Mouse (Mus musculus): Measurements from ENCODE around the gene Arel1. TPM values are rescaled to one million over a fixed set of nuclear protein-coding genes. Genes with fewer than 3 reads are reported as not detected.

Gene Arel1
- polyA plus RNA-seq (2015; fragmentation: Nextera tagmentation; extraction: Ambion mirVana), result 39.3 and 43.5 TPM in 2 replicates

DNA sequence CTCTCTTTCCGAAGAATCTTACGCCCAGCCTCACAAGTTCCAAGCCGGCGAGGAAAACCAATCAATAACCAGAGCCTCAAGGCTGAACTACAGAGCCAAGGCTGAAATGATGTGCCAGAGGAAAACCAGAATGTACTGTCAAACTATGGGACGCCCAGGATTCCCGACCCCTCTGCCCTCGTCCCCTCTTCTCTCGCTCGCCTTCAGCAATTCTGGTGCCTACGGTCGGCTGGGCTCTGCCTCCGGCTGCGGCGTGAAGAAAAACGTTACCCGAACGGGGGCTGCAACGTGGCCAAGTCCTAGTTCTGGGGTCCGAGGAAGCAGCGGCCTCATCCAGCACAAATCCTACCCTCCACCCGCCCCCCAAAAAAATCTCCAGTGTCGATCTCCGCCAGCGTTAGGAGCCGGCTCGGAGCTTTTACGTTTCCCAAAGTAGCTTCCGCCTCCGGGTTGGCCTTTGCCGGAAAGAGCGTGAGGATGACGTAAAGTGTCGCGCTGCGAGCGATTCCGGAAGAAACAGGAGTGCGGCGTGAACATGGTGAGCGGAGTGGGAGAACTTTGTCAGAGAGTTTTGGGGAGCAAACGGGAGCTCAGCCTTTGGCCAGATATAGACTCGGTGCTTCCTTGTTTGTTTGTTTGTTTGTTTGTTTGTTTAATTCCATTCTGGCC is at the start of gene Arel1, which contains the start of gene Fcf1:
Arel1 (minus strand) TSS at position 473 of the 669 bp plus-strand sequence.
Fcf1 (plus strand) TSS at position 470 of the 669 bp plus-strand sequence.
- WGBS, result under 1% methylated on average over 42 of the region's 42 CpGs
- peak within 1 kb of the TSS; percentile 73 for H3K9ac ChIP-seq (replicated peaks; ENCODE audit: low read depth, low read length)

DNA sequence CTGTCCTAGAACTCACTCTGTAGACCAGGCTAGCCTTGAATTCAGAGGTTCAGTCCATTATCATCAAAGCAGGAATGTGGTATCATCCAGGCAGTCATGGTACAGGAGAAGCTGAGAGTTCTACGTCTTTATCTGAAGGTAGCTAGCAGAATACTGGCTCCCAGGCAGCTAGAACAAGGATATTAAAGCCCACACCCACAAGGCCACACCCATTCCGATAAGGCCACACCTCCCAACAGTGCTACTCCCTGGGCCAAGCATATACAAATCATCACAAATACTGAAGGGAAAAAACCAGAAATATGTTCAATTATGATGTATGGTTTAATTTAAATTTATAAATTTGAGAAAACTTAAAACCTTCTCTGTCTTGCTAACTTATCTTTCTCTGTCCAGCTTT is 41.5 kb upstream of the Arel1 start:
- H3K36me3 ChIP-seq (ENCODE audit: control insufficient read depth, insufficient read depth), result peaks cover 19% of the 10 kb centered on the region
- WGBS, result 94% methylated on average over 2 of the region's 2 CpGs
- no peaks in the 10 kb centered on the region for H3K27me3 ChIP-seq (replicated peaks; ENCODE audit: control insufficient read depth, insufficient read depth, low read length)
- H3K27ac ChIP-seq (ENCODE audit: low read length), result no peak overlapping the region
- H3K4me1 ChIP-seq (replicated peaks; ENCODE audit: control insufficient read depth, insufficient read depth, low read length), result no peaks in the 10 kb centered on the region
- H3K4me2 ChIP-seq (ENCODE audit: low read length), result no peak overlapping the region
- ATAC-seq, result no peak
- no peaks in the 10 kb centered on the region; the same call in 1 of the 2 replicates for H3K9me3 ChIP-seq (ENCODE audit: control insufficient read depth, low read length)
- H3K9ac ChIP-seq (replicated peaks; ENCODE audit: low read depth, low read length), result no peak overlapping the region
- H3K4me3 ChIP-seq (replicated peaks; ENCODE audit: low read length), result no peak overlapping the region

More for the DNA sequence above, at the start of gene Arel1, which contains the start of gene Fcf1:
- ATAC-seq, result peak; percentile 90
- H3K4me3 ChIP-seq (replicated peaks; ENCODE audit: low read length), result peak within 1 kb of the TSS; percentile 84
- H3K27ac ChIP-seq (ENCODE audit: low read length), result peak within 1 kb of the TSS; percentile 10; the same call in 1 of the 2 replicates
- no peaks in the 10 kb centered on the region for H3K9me3 ChIP-seq (ENCODE audit: control insufficient read depth, low read length)
- H3K4me2 ChIP-seq (ENCODE audit: low read length), result peak within 1 kb of the TSS; percentile 99
- H3K27me3 ChIP-seq (replicated peaks; ENCODE audit: control insufficient read depth, insufficient read depth, low read length), result no peaks in the 10 kb centered on the region
- H3K4me1 ChIP-seq (replicated peaks; ENCODE audit: control insufficient read depth, insufficient read depth, low read length), result peaks cover 21% of the 10 kb centered on the region
- H3K36me3 ChIP-seq (ENCODE audit: control insufficient read depth, insufficient read depth), result peaks cover 5% of the 10 kb centered on the region; the same call in 1 of the 2 replicates

DNA sequence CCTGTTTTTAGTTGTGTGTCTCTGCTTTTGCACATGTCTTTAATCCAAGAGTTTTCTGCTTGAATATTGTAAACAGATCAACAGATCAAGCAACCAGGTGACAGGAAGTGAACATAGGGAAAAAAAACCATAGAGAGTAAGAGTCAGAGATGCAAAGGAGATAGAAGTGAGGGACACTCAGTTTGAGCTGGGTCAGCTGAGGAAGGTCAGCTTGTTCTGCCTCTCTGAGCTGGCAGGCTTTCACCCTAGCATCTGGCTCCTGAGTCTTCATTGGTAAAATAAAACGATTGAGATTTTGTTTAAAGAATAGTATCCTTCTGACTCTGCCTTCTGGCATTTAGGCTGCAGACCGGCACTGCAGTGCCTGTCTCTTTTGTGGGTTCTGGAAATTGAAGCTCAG is 39.8 kb upstream of the Arel1 start:
- 88% methylated on average over 2 of the region's 2 CpGs for WGBS
- no peaks in the 10 kb centered on the region for H3K27me3 ChIP-seq (replicated peaks; ENCODE audit: control insufficient read depth, insufficient read depth, low read length)
- no peaks in the 10 kb centered on the region; the same call in 1 of the 2 replicates for H3K9me3 ChIP-seq (ENCODE audit: control insufficient read depth, low read length)
- peaks cover 17% of the 10 kb centered on the region for H3K36me3 ChIP-seq (ENCODE audit: control insufficient read depth, insufficient read depth)
- 0 out of 2 replicates have a peak, but pooled peaks cover 2% of the 10 kb centered on the region for H3K4me1 ChIP-seq (replicated peaks; ENCODE audit: control insufficient read depth, insufficient read depth, low read length)
- H3K4me2 ChIP-seq (ENCODE audit: low read length), result no peak overlapping the region
- no peak overlapping the region for H3K4me3 ChIP-seq (replicated peaks; ENCODE audit: low read length)
- no peak overlapping the region for H3K9ac ChIP-seq (replicated peaks; ENCODE audit: low read depth, low read length)
- ATAC-seq, result no peak
- H3K27ac ChIP-seq (ENCODE audit: low read length), result no peak overlapping the region

DNA sequence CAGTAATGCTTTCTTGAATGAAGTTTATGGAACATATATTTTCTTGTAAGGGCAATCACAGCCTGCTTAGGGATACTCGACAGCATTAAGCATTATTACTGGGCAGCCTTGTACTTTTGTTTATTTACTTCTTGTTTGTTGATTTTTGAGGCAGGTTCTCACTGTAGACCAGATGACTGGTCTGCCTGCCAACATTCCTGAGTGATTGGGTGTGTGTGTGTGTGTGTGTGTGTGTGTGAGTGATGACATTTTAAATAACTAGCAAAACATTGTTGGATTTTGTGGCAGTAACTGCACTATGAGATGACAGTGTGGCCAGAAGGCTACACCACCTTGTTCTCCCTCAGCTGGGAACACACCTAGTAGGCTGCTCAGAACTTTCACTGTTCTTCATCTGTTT is 39.1 kb upstream of the Arel1 start:
- ATAC-seq, result no peak
- H3K27me3 ChIP-seq (replicated peaks; ENCODE audit: control insufficient read depth, insufficient read depth, low read length), result no peaks in the 10 kb centered on the region
- no peak overlapping the region for H3K27ac ChIP-seq (ENCODE audit: low read length)
- H3K9me3 ChIP-seq (ENCODE audit: control insufficient read depth, low read length), result no peaks in the 10 kb centered on the region; the same call in 1 of the 2 replicates
- no peak overlapping the region for H3K4me2 ChIP-seq (ENCODE audit: low read length)
- no peak overlapping the region for H3K9ac ChIP-seq (replicated peaks; ENCODE audit: low read depth, low read length)
- H3K4me3 ChIP-seq (replicated peaks; ENCODE audit: low read length), result no peak overlapping the region
- 88% methylated on average over 1 of the region's 1 CpGs for WGBS
- 0 out of 2 replicates have a peak, but pooled peaks cover 2% of the 10 kb centered on the region for H3K4me1 ChIP-seq (replicated peaks; ENCODE audit: control insufficient read depth, insufficient read depth, low read length)
- H3K36me3 ChIP-seq (ENCODE audit: control insufficient read depth, insufficient read depth), result peaks cover 12% of the 10 kb centered on the region; the same call in 1 of the 2 replicates

DNA sequence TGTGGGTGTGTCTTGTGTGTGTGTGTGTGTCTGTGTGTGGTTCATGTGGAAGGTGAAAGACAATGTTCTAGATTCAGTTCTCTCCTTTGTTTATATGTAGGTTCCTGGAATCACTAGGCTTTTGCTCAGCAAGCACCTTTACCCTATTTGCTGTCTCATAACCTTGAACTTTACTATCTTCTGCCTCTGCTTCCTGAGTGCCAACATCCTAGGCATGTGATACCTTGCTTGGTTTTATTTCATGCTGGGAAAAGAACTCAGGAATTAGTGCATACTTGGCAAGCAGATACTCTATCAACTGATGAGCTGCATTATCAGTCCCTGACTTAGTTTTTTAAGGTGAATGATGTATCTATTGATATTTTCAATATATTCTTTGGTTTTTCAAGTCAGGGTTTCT is 36.3 kb upstream of the Arel1 start:
- Histone ChIP-seq H3K27me3 (replicated peaks; ENCODE audit: control insufficient read depth, insufficient read depth, low read length) (no peaks in the 10 kb centered on the region), H3K27ac (ENCODE audit: low read length) (no peak overlapping the region), H3K4me3 (replicated peaks; ENCODE audit: low read length) (no peak overlapping the region), H3K9ac (replicated peaks; ENCODE audit: low read depth, low read length) (no peak overlapping the region), H3K4me2 (ENCODE audit: low read length) (no peak overlapping the region), H3K4me1 (replicated peaks; ENCODE audit: control insufficient read depth, insufficient read depth, low read length) (0 out of 2 replicates have a peak, but pooled peaks cover 2% of the 10 kb centered on the region), H3K9me3 (ENCODE audit: control insufficient read depth, low read length) (no peaks in the 10 kb centered on the region; the same call in 1 of the 2 replicates), H3K36me3 (ENCODE audit: control insufficient read depth, insufficient read depth) (peaks cover 2% of the 10 kb centered on the region; the same call in 1 of the 2 replicates)
- ATAC-seq, result no peak

- ATAC-seq, result no peak
- 89% methylated on average over 1 of the region's 1 CpGs for WGBS
- Histone ChIP-seq H3K9ac (replicated peaks; ENCODE audit: low read depth, low read length) (no peak overlapping the region), H3K36me3 (ENCODE audit: control insufficient read depth, insufficient read depth) (peaks cover 2% of the 10 kb centered on the region; the same call in 1 of the 2 replicates), H3K4me1 (replicated peaks; ENCODE audit: control insufficient read depth, insufficient read depth, low read length) (0 out of 2 replicates have a peak, but pooled peaks cover 2% of the 10 kb centered on the region), H3K27me3 (replicated peaks; ENCODE audit: control insufficient read depth, insufficient read depth, low read length) (no peaks in the 10 kb centered on the region), H3K27ac (ENCODE audit: low read length) (no peak overlapping the region), H3K9me3 (ENCODE audit: control insufficient read depth, low read length) (no peaks in the 10 kb centered on the region), H3K4me2 (ENCODE audit: low read length) (no peak overlapping the region), H3K4me3 (replicated peaks; ENCODE audit: low read length) (no peak overlapping the region)
Measured at GRCm38 (mm10) chr12:85006206-85006605, 35.5 kb upstream of the Arel1 start.

DNA sequence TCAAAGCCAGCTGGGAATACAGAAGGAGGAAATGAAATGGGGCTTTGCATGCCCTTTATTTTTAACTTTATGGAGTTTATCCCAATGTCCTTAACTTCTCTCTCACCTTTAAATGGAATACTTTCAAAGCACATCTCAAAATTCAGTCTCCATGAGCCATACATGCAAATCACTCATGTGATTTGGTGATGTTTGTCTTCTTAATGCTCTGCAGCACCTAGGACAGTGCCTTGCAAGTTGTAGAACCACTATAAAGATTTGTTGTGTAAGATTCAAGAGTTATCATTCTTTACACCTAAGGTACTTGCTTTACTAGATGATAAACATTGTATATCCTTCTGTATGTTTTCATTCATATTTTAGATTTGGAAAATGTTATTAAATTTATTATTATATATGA is 28.4 kb upstream of the Arel1 start:
- Histone ChIP-seq H3K36me3 (ENCODE audit: control insufficient read depth, insufficient read depth) (no peaks in the 10 kb centered on the region; the same call in 1 of the 2 replicates), H3K27ac (ENCODE audit: low read length) (no peak overlapping the region), H3K4me2 (ENCODE audit: low read length) (peak overlapping the region; percentile 97), H3K27me3 (replicated peaks; ENCODE audit: control insufficient read depth, insufficient read depth, low read length) (no peaks in the 10 kb centered on the region), H3K4me1 (replicated peaks; ENCODE audit: control insufficient read depth, insufficient read depth, low read length) (peaks cover 27% of the 10 kb centered on the region), H3K9ac (replicated peaks; ENCODE audit: low read depth, low read length) (no peak overlapping the region), H3K4me3 (replicated peaks; ENCODE audit: low read length) (peak overlapping the region; percentile 98), H3K9me3 (ENCODE audit: control insufficient read depth, low read length) (no peaks in the 10 kb centered on the region)
- no peak for ATAC-seq

GRCm38 (mm10) chr12:84996501-84997398 is 26.1 kb upstream of the Arel1 start:
- WGBS, result under 1% methylated on average over 44 of the region's 44 CpGs
- no peaks in the 10 kb centered on the region for H3K27me3 ChIP-seq (replicated peaks; ENCODE audit: control insufficient read depth, insufficient read depth, low read length)
- peak overlapping the region; percentile 93 for H3K27ac ChIP-seq (ENCODE audit: low read length)
- peak; percentile 53 for ATAC-seq
- peak overlapping the region; percentile 98 for H3K4me3 ChIP-seq (replicated peaks; ENCODE audit: low read length)
- no peaks in the 10 kb centered on the region for H3K36me3 ChIP-seq (ENCODE audit: control insufficient read depth, insufficient read depth)
- peak overlapping the region; percentile 97 for H3K4me2 ChIP-seq (ENCODE audit: low read length)
- peak overlapping the region; percentile 98 for H3K9ac ChIP-seq (replicated peaks; ENCODE audit: low read depth, low read length)
- no peaks in the 10 kb centered on the region for H3K9me3 ChIP-seq (ENCODE audit: control insufficient read depth, low read length)
- H3K4me1 ChIP-seq (replicated peaks; ENCODE audit: control insufficient read depth, insufficient read depth, low read length), result peaks cover 27% of the 10 kb centered on the region

- peak within 1 kb of the TSS; percentile 98 for H3K9ac ChIP-seq (replicated peaks; ENCODE audit: low read depth, low read length)
- H3K27me3 ChIP-seq (replicated peaks; ENCODE audit: control insufficient read depth, insufficient read depth, low read length), result no peaks in the 10 kb centered on the region
- peak within 1 kb of the TSS; percentile 98 for H3K4me3 ChIP-seq (replicated peaks; ENCODE audit: low read length)
- peak within 1 kb of the TSS; percentile 93 for H3K27ac ChIP-seq (ENCODE audit: low read length)
- H3K4me2 ChIP-seq (ENCODE audit: low read length), result peak within 1 kb of the TSS; percentile 97
- under 1% methylated on average over 45 of the region's 45 CpGs for WGBS
- peaks cover 27% of the 10 kb centered on the region for H3K4me1 ChIP-seq (replicated peaks; ENCODE audit: control insufficient read depth, insufficient read depth, low read length)
- H3K36me3 ChIP-seq (ENCODE audit: control insufficient read depth, insufficient read depth), result no peaks in the 10 kb centered on the region
- peak; percentile 98 for ATAC-seq
- no peaks in the 10 kb centered on the region for H3K9me3 ChIP-seq (ENCODE audit: control insufficient read depth, low read length)
Measured at GRCm38 (mm10) chr12:84996083-84996496, 25.4 kb upstream of the Arel1 start, which contains the start of gene Ylpm1. TSS of gene Ylpm1 (plus strand) at chr12:84996321.
